Mouse (Mus musculus) liver, embryonic 14.5 days (tissue): ENCODE measurements around the gene Lrrc3. TPM values are rescaled to one million over a fixed set of nuclear protein-coding genes. Genes with fewer than 3 reads are reported as not detected.

ENCODE experiments used
- ATAC-seq: fragments of 200-750 bp; cut with Nextera tagmentation; 2 replicates; pipeline ENCODE4 v1.8.0; 2017; ENCODE audit warnings: moderate number of reproducible peaks, mild to moderate bottlenecking, moderate library complexity; ENCODE audit not compliant: insufficient read depth
- DNase-seq, 3 experiments: peaks; one replicate each; pipeline ENCODE4 v3.0.0-alpha.2; 2012 to 2013; ENCODE audit warnings: low read depth in 3 of 3, low spot score in 3 of 3
- H3K27ac ChIP-seq: fragments of 300-500 bp; sonication (generic); 2 replicates; pipeline ENCODE4 v1.5.1; 2014; ENCODE audit warnings: moderate library complexity, mild to moderate bottlenecking, control low read depth, inconsistent platforms
- H3K27me3 ChIP-seq: fragments of 300-500 bp; sonication (generic); 2 replicates; pipeline ENCODE4 v1.6.1; 2014; ENCODE audit warnings: mild to moderate bottlenecking, low read length, moderate library complexity; ENCODE audit not compliant: control insufficient read depth, insufficient read depth
- H3K36me3 ChIP-seq: fragments of 300-500 bp; sonication (generic); replicated peaks from 2 replicates; pipeline ENCODE4 v1.6.1; 2014; ENCODE audit warnings: low read depth; ENCODE audit not compliant: control insufficient read depth, insufficient read depth
- H3K4me1 ChIP-seq, 2 experiments: fragments of 200-500 bp in 1 of 2; fragments of 300-500 bp in 1 of 2; sonication (generic) in 1 of 2; replicated peaks; 2 replicates each; pipeline ENCODE4 v1.6.1; 2012 to 2014; ENCODE audit warnings: antibody characterized with exemption in 1 of 2, inconsistent platforms in 1 of 2, low read length in 1 of 2; ENCODE audit not compliant: control insufficient read depth in 2 of 2, insufficient read depth in 2 of 2
- H3K4me2 ChIP-seq: fragments of 300-500 bp; sonication (generic); 2 replicates; pipeline ENCODE4 v1.6.1; 2014; ENCODE audit warnings: low read depth, mild to moderate bottlenecking, control low read depth, moderate library complexity
- H3K4me3 ChIP-seq, 2 experiments: fragments of 200-500 bp in 1 of 2; fragments of 300-500 bp in 1 of 2; sonication (generic) in 1 of 2; 2 replicates each; pipeline ENCODE4 v1.5.1; 2012 to 2014; ENCODE audit warnings: low read depth in 2 of 2, low read length in 2 of 2, mild to moderate bottlenecking in 2 of 2, control low read depth in 1 of 2, inconsistent platforms in 1 of 2, moderate library complexity in 1 of 2; ENCODE audit not compliant: insufficient read depth in 1 of 2
- H3K9ac ChIP-seq: fragments of 300-500 bp; sonication (generic); replicated peaks from 2 replicates; pipeline ENCODE4 v1.6.1; 2014; ENCODE audit warnings: mild to moderate bottlenecking, control low read depth, moderate library complexity
- H3K9me3 ChIP-seq: fragments of 300-500 bp; sonication (generic); 2 replicates; pipeline ENCODE4 v1.6.1; 2016; ENCODE audit warnings: low read length, mixed read lengths; ENCODE audit not compliant: control insufficient read depth
- CTCF ChIP-seq: IDR thresholded peaks from 2 replicates; pipeline ENCODE4 v1.5.1; 2016; ENCODE audit warnings: antibody characterized with exemption, low read depth, control low read depth
- EP300 ChIP-seq: IDR thresholded peaks from 2 replicates; pipeline ENCODE4 v1.6.1; 2016; ENCODE audit warnings: antibody characterized with exemption, low read depth
- WGBS: fragments of 180-500 bp; shearing (Covaris S2); extraction: QIAGEN DNeasy Blood & Tissue Kit; methylation state at CpG from one replicate; pipeline ENCODE4 v1.1.7; 2014; ENCODE audit not compliant: insufficient replicate concordance; 5-methylcytosine and 5-hydroxymethylcytosine counted together
- polyA plus RNA-seq, 2 experiments: library from polyadenylated mRNA; depleted of rRNA in 1 of 2; stranded (reverse) in 1 of 2; unstranded in 1 of 2; fragments of >200 nt; fragmentation: Nextera tagmentation in 1 of 2; extraction: Ambion mirVana in 1 of 2; gene quantifications; 2 replicates each; pipeline versions ENCODE4 v1.2.1 to v1.2.3; 2012 to 2014

Gene Lrrc3
- polyA plus RNA-seq, 2 experiments, result 6.7 to 8.0 TPM

- ATAC-seq, result no peak
- Histone ChIP-seq H3K27ac (no peak overlapping the region), H3K4me1 (no peaks in the 10 kb centered on the region), H3K9me3 (no peaks in the 10 kb centered on the region), H3K4me3 (no peak overlapping the region), H3K27me3 (no peaks in the 10 kb centered on the region), H3K4me2 (no peak overlapping the region), H3K9ac (no peak overlapping the region), H3K36me3 (no peaks in the 10 kb centered on the region)
- DNase-seq, result no peak
- no peak for TF ChIP-seq CTCF
- TF ChIP-seq EP300, result no peak
- WGBS, result 63% methylated on average over 7 of the region's 7 CpGs
Observed at GRCm38 (mm10) chr10:77869651-77870050, 32.7 kb downstream of the Lrrc3 start.

GRCm38 (mm10) chr10:77867546-77867945 is 34.8 kb downstream of the Lrrc3 start:
- Histone ChIP-seq H3K4me2 (no peak overlapping the region), H3K4me3 (no peak overlapping the region), H3K9ac (no peak overlapping the region), H3K9me3 (no peaks in the 10 kb centered on the region), H3K4me1 (no peaks in the 10 kb centered on the region), H3K36me3 (no peaks in the 10 kb centered on the region), H3K27ac (no peak overlapping the region), H3K27me3 (no peaks in the 10 kb centered on the region)
- DNase-seq (no peak), ATAC-seq (no peak)
- WGBS, result 0% methylated on average over 1 of the region's 1 CpGs
- TF ChIP-seq EP300 (no peak), CTCF (no peak)

DNA sequence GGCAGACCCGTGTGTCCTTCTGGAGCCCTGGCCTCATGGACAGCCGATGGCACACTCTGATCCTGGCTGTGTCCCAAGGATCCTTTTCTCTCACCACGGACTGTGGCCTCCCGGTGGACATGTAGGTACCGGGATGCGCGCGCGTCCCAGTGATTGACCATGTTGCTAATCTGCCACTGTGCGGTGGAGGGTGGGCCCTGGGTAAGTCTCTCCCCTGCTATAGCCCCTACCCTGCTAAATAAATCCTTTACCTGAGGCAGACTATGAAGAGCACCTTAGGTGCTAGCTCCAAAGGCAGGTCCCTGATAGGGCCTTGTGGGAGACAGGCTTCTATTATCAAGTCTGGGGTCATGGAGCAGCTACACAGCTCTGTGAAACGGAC is 37.6 kb downstream of the Lrrc3 start:
- Histone ChIP-seq H3K27ac (no peak overlapping the region), H3K9me3 (no peaks in the 10 kb centered on the region), H3K4me3 (peak overlapping the region in 1 of 2 experiments; percentile 2; a peak in 1 of 4 replicates), H3K9ac (no peak overlapping the region), H3K27me3 (no peaks in the 10 kb centered on the region), H3K36me3 (no peaks in the 10 kb centered on the region), H3K4me1 (no peaks in the 10 kb centered on the region), H3K4me2 (peak overlapping the region; percentile 32)
- ATAC-seq, result no peak
- TF ChIP-seq EP300, result no peak
- no peak for TF ChIP-seq CTCF
- 27% methylated on average over 11 of the region's 11 CpGs for WGBS
- no peak for DNase-seq

DNA sequence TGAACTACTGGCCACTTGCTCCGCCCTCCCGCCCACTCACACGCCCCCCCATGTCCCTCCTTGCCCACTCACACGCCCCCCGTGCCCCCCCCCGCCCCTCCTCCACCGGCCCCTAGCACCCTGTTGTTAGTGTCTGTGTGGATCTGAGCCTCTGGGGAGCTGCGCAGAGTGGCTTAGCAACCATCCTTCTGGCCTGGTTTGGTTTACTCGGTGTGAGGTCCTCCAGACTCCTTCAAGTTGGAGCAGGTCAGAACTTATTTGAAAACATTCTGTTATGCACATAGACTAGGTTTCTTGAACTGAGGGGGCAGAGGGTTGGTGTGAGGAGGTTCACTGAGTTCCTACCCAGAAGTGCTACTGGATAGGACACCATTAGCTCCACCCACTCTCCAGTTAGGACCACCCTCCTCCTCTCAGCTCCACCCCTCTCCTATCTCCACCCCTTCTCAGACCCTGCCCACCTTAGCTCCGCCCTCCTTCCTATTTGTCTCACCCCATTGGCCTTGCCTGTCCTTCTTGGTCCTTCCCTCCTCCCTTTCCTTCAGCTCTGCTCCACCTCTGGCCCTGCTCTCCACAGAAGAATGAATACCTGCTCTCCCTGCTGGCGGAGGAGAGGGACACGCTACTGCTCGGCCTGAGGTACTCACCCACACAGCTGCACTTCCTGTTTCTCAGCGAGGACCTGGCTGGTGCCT is 38.1 kb downstream of the Lrrc3 start:
- DNase-seq (peak; percentile 14 to 20 (median 20)), ATAC-seq (peak; percentile 68; the same call in 1 of the 2 replicates)
- Histone ChIP-seq H3K4me2 (peak overlapping the region; percentile 32), H3K27me3 (no peaks in the 10 kb centered on the region), H3K9ac (no peak overlapping the region), H3K27ac (no peak overlapping the region), H3K9me3 (no peaks in the 10 kb centered on the region), H3K36me3 (no peaks in the 10 kb centered on the region), H3K4me1 (no peaks in the 10 kb centered on the region), H3K4me3 (peak overlapping the region in 1 of 2 experiments; percentile 2; a peak in 1 of 4 replicates)
- TF ChIP-seq EP300, result no peak
- 20% methylated on average over 14 of the region's 14 CpGs for WGBS

GRCm38 (mm10) chr10:77861675-77862074 is 40.7 kb downstream of the Lrrc3 start, which contains the start of gene Gm3285:
Gm3285 (plus strand) TSS chr10:77861975.
- Histone ChIP-seq H3K9ac (no peak within 1 kb of the TSS), H3K4me2 (no peak within 1 kb of the TSS), H3K4me1 (no peaks in the 10 kb centered on the region), H3K27me3 (no peaks in the 10 kb centered on the region), H3K36me3 (no peaks in the 10 kb centered on the region), H3K9me3 (no peaks in the 10 kb centered on the region), H3K27ac (no peak within 1 kb of the TSS), H3K4me3 (no peak within 1 kb of the TSS)
- WGBS, result 41% methylated on average over 7 of the region's 7 CpGs
- TF ChIP-seq EP300 (no peak), CTCF (no peak)
- DNase-seq, result no peak
- no peak for ATAC-seq
